Mouse (Mus musculus) layer of hippocampus, adult 8-10 months (tissue): ENCODE results near the gene Grcc10. TPM values are rescaled to one million over a fixed set of nuclear protein-coding genes. Genes with fewer than 3 reads are reported as not detected.

Experiments
- DNase-seq, 2 experiments: peaks; one replicate each; pipeline ENCODE4 v3.0.0; 2022; ENCODE audit warnings: low spot score in 2 of 2
- total RNA-seq, 4 experiments: library from RNA; stranded (reverse); gene quantifications; 2 replicates each; pipeline ENCODE4 v1.2.4; 2022

The Grcc10 gene
- total RNA-seq = 100 to 1,000 TPM; 311 to 385 (median 325) TPM

GRCm38 (mm10) chr6:124740888-124741761 lies at the start of gene Grcc10:
Grcc10 (minus strand) TSS chr6:124741374.
- peak; percentile 89 to 90 for DNase-seq

- no peak for DNase-seq
Observed at GRCm38 (mm10) chr6:124790121-124790520, 48.9 kb upstream of the Grcc10 start.

- DNase-seq = no peak
Observed at GRCm38 (mm10) chr6:124789519-124789918, 48.3 kb upstream of the Grcc10 start.

DNA sequence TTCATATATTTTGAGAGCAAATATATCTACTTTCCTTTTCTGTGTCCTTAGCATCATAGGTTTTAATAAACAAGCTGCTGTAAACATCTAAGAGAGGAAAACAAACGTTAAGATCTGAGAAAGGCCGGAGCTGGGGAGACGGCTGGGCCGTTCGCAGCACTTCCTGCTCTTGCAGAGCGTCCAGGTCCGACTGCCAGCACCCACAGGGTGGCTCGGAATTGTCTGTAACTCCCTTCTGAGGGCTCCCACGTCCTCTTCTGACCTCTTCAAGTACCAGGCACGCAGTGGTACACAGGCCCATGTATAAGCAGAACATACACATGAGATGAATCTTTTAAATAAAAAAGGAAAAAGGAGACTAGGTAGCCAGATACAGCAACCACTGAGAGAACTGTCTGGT lies 46.5 kb upstream of the Grcc10 start:
- DNase-seq = no peak

GRCm38 (mm10) chr6:124786756-124787420 lies 45.7 kb upstream of the Grcc10 start:
- no peak for DNase-seq

GRCm38 (mm10) chr6:124782436-124782835 lies 41.3 kb upstream of the Grcc10 start:
- DNase-seq = no peak

DNA sequence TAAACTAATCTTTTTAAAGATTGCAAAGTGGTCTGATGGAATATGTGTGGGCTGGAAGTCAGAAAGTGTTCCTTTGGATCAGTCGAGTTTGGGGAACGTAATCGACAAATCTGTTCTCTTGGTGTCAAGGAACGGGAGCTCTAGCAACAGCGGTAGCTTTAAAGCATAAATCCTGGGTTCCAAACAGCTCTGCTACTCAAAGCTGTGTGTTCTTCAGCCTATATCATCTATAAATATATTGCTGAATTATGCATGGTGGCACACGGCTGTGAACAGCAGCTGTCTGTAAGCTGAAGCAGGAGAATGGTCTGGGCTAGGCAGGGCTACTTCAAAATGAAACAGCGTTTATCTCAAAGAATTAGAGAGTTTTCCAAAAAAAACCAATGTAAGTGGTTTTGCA lies 39.7 kb upstream of the Grcc10 start:
- DNase-seq = no peak

- DNase-seq = no peak
Observed at GRCm38 (mm10) chr6:124779984-124780416, 38.8 kb upstream of the Grcc10 start.

DNA sequence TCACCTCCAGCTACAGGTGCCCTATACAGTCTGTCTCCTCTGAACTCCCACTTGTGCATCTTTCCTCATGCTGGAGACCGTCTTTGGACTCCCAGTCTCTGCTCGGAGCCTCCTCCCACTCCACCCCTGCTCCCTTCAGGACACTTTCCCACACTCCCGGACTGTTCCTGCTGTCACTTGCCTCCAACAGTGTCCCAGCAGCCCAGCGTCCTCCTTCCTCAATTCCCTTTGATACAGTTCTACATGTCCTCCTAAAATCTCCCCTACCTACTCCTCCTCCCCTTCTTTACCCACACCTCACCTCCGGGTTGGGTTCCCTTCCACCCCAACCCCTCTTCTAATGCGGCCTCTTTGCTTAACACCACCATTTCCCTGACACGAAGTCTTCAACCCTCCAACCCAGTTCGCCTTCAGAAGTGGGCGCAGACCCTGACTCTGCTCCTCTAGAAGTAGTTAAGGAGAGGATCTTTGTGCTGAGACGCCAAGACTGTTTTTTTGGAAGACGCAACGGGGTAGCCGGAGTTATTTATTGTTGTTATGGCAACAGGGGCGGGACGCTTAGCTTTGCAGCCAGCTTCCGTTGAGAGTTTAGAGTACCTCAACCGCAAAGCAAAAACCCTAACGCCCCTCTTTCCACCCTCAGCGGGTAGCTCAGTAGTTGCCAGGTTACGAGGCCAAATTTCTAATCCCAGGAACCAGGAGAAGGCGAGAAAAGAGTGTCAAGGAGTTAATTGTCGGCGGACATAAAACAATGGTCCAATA lies 38.2 kb upstream of the Grcc10 start, which contains the start of gene Lrrc23:
Gene Lrrc23, minus strand, starts transcription at position 506 of the 762 bp plus-strand sequence.
- no peak for DNase-seq

- no peak for DNase-seq
Observed at GRCm38 (mm10) chr6:124770511-124770910, 29.3 kb upstream of the Grcc10 start.

GRCm38 (mm10) chr6:124770013-124770412 lies 28.8 kb upstream of the Grcc10 start:
- no peak for DNase-seq

DNA sequence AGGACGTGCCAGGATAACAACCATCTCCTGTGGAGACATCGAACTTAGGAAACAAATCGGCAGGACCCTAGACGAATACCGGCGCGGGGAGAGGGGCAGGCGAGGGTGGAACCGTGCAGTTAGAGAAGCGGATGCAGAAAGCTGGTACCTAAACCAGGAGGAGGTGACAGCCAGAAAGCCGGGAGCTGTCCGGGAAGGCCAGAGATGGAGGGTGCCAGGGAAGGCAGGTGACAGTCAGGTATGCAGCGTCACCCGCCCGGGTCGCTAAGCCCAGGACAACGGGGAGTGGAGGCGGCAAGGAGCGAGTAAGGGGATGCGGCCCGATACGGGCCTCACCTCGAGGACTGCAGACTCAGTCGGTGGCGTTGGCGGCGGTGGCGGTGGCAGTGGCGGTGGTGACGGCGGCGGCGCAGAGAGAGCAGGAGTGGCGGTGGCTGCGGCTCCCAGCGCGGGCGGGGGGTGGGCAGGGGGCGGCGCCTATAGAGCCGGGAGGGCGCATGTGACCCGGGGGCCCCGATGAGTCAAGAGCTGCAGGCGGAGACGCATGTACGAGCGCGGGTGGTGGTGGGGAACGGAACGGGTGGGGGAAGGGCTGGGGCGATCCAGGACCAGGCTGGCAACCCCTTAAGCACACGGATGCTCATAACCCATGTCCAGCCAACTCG lies 28.1 kb upstream of the Grcc10 start, which contains the start of gene Eno2:
Gene Eno2, minus strand, starts transcription at position 573 of the 665 bp plus-strand sequence.
- DNase-seq = peak in 1 of 2 experiments; percentile 70

DNA sequence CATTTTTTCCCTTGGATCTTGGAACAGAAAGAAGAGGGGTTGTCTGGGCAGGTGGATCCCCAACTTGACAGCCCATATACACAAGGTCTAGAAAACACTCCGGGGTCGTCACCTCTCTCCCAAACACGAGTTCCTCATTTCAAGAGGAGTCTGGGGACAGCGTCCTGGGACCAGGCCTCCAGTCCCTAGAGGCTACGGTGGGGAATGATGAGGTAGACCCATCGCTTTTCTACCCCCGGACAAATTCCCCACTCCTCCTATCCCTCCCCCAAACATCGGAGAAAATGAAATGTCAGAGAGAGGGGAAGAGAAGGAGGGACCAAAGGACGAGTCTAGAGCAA lies 27.5 kb upstream of the Grcc10 start:
- no peak for DNase-seq

DNA sequence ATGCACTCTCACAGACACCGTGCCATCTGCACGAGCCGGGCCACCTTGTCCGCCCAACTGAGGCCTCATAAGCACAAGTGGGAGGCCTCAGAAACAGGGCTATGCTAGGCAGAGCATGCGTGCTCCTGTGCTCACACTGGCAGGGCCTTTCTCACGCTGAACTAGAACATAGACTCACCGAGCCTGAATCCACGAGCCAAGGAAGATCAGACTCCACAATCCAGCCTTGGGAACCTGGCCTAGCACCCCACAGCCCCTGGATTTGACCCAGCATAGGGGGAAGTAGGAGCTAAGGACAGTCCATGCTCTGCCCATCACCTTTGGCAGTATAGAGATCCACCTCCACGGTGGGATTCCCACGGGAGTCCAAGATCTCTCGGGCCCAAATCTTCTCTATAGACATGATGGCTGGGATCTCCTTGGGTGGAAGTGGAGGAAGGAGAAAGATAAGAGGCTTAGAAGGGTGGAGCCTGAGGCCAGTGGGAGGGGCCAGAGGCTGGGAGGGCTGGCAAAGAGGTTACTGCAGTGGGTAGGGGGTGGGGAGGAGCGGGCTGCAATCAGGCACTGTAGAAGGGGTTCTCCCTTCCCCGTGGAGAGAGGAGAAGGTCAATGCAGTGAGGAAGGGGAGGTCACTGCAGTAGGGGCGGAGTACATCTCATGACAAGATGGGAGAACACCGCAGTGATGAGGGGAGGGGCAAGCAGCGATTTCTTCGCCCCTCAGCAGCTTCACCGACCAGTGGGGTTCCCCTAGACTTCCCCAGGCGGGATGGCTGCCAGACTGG lies 26.9 kb upstream of the Grcc10 start:
- DNase-seq = no peak

DNA sequence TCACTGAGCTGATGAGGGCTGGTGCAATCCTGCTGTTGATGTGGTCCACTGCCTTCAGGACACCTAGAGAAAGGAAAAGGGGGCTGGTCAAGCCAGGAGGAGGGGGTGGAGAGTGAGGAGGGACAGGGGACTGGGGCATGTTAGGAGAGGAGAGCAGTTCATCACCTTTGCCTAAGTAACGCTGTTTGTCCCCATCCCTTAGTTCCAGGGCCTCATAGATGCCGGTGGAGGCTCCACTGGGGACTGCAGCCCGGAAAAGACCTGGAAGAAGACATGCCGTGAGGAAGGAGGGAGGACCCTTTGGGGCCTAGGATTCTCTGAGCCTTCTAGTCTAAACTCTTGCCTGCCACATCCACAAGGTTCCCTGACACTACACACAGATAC lies 26.4 kb upstream of the Grcc10 start:
- DNase-seq = no peak

GRCm38 (mm10) chr6:124765951-124766350 lies 24.8 kb upstream of the Grcc10 start:
- DNase-seq = no peak

DNA sequence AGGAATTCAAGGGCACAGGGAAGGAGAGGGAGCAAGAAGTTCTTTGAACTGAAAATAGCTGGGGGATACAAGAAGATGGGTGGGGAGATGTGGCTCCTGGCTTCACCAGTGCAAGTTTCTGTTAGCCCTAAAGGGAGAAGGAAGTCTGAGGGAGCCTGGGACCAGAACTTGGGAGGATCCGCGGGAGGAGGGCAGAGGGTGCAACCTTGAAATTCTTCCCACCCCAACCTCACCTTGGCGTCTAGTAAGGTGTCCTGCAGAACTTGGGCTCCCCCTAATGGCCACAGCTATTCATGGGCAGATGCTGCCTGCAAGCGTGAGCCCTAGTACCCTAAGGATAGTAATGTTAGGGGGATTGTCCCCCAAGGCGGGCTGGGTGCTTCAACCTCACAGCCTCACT lies 18.1 kb upstream of the Grcc10 start:
- peak in 1 of 2 experiments; percentile 86 for DNase-seq

DNA sequence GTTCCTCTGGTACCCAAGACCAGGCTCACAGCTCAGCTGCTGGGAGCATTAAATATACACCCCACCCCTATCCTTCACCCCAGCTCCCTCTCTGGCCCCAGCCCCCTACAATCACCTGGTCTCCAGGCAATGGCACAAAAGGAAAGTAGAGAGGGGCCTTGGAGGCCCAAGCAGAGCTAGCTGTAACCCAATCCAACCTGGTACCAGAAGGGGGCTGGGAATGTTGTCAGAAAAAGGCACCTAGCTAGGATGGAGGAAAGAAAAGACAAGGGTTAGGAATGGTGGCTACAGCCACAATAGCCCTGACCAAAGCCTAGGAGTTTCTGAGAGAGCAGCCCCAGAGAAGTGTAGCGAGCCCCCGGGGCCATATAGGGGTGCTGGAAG lies 17.7 kb upstream of the Grcc10 start:
- no peak for DNase-seq

- DNase-seq = peak in 1 of 2 experiments; percentile 66
Observed at GRCm38 (mm10) chr6:124757909-124758848, 17.0 kb upstream of the Grcc10 start.
